Mouse (Mus musculus): ENCODE data around the gene Plekhg2.

Plekhg2 gene

DNA sequence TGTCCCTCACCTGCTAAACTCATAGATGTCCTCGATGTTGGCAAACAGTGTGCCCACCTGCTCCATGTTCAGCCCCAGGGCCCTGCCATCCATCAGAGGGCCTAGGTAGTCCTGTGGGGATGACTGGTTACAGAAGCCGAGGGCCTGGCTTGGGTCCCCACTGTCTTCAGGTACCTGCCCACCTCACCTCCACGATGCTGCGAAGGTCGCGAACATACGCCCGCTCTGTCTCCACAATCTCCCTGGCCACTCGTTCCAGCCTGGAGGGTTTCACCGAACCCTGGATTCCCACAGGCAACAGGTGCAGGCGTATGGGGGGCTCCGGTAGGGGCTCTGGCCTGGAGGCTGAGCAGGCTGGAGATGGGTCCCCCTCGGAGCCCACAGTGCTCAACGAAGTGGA lies 2.3 kb downstream of the Plekhg2 start:
- no peak for ATAC-seq (ENCODE audit: insufficient number of reproducible peaks, low FRiP score, low TSS enrichment)

DNA sequence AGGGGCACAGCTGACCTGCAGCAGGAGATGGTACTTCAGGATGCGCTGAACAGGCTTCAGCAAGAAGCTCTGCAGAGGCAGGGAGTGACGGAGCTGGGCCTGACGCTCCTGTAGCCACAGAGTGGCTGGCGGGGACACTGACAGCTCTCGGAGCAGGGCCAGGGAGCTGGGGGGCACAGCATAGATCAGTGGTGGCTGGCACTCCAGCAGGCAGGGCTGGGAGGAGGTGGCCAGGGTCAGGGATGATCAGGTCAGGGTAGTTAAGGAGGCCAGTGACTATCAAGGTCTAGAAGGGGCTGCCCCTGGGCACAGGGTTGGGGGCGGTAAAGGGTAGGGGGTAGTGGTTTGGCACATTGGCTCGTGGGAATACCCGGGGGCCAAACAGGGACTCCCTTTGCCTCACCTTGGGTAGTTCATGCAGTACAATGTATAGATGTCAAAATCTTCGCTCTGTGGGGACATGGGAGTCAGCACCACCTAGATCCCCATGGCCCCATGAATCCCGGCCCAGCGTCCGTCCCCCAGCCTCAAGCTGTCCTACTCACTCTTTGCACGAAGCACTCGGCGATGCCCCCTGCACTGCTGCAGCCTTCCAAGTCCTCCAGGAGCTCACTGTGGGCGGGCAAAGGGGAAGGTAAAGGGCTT lies 4.0 kb downstream of the Plekhg2 start:
- no peak for ATAC-seq (ENCODE audit: insufficient number of reproducible peaks, low FRiP score, low TSS enrichment)

DNA sequence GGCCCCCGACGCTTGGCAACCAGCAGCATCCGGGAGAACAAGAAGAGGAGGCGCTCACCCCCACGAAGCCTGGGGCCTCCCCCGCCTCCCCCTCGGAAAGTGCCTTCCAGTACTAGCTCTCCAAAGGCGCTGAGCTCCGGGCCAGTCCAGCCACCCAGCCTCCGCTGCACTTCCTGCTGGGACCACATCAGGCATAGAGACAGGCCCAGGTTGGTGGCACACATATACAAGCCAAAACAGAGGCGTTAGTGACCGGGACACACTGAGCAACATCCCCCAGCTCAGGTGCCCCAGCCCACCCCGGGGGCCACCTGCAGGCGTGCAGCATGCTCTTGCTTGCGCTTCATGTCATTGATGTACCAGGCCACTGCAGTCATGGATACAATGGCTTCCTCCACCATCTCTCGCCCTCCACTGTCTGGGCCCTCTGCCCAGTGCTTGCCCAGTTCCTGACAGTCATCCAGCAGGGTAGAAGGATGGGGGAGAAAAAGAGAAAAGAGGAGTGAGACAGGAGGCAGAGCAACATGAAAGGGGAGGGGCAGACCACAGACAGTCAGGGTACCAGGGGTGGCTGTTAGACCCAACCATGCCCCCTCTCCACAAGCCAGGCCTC lies 4.6 kb downstream of the Plekhg2 start:
- ATAC-seq (ENCODE audit: insufficient number of reproducible peaks, low FRiP score, low TSS enrichment), result no peak

DNA sequence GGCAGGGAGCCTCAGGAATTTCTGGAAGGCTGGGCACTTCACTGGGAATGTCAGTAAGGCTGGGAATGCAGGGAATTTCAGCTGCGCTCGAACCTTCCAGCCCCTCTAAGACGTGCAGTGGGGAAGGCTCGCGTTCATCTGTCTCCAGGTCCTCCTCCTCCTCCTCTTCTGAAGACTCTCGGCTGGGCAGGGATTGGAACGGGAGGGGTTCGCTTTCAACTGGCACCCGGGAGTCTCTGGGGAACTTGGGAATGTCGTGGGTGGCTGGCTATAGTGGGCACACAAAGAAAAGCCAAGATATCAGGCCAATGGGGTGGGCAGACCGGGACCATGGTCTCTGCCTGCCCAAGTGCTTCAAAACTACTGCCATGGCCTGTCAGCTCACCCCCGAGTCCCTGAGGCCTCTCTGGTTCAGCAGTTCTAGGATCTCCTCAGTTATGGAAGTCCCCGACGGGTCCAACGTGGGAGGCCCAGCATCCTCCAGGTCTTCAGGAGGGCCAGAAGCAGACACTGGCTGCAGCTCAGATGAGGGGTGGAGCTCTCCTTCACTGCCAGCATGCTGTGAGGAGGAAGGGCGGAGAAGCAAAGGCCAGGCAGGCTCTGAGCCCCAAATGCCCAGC lies 9.8 kb downstream of the Plekhg2 start:
- no peak for ATAC-seq (ENCODE audit: insufficient number of reproducible peaks, low FRiP score, low TSS enrichment)

DNA sequence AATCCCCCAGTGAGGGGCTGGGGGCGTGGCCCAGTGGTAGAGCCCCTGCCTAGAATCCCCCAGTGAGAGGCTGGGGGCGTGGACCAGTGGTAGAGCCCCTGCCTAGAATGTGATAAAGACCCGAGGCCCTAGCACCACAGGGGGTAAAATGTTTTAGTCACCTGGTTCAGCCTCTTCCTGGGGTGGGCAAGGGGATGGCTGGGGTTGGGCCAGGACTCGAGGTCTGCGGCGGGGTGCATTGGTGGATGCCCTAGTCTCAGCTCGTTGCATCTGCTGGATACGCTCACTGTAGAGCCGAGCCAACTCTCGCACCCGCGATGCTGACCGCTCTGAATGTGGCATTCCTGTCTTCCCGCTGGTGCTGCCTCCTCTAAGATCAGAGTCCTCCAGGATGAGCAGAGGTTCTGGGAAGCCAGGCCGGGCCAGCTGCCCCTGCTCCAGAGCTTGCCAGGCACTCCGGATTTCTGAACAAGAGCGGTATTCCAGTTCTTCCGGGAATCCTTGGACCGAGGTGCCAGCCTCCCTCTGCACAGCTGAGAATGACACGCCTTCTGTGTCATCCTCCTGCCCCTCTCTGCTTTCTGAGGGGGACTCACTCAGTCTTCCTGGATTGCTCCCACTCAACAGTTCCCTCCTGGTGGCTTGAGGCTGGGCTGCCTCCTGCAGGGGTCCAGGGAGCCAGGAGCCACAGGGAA lies 10.6 kb downstream of the Plekhg2 start:
- ATAC-seq (ENCODE audit: insufficient number of reproducible peaks, low FRiP score, low TSS enrichment), result no peak

DNA sequence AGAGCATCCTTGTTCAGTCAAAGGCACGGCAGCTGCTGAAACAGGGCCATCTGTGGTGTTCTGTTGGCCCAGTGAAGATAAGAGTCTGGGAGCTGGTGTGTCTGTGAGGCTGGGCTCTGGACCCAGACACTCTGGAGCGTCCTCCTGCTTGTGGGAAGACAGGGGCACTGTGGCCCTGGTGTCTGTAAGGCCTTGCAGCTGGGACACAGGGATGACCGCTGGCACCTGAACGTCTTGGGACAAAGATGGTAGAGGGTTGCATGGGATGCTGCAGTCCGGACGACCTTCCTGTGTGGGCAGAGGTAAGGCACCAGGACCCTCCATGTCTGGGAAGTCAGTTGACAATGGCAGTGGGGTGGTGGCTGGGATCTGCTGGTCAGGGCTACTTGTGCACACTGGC lies 12.1 kb downstream of the Plekhg2 start:
- ATAC-seq (ENCODE audit: insufficient number of reproducible peaks, low FRiP score, low TSS enrichment), result no peak

DNA sequence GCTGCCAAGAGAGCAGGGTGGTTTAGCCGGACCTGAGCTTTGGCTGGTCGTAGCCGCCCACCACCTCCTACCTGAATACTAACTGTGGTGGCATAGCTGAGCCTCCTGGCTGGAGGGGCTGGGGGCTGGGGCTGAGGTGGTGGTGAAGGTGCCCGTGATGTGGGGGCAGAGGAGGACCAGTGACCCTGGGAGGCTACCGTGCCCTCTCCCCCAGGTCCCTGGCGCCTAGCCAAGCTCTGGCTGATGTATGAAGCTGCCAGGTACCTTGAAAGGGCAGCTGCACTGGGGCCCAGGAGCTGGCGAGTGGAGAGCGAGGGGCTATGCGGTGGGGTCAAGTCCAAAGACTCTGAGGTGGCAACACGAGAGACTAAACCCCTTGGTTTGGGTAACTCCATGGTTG lies 12.5 kb downstream of the Plekhg2 start:
- no peak for ATAC-seq (ENCODE audit: insufficient number of reproducible peaks, low FRiP score, low TSS enrichment)

DNA sequence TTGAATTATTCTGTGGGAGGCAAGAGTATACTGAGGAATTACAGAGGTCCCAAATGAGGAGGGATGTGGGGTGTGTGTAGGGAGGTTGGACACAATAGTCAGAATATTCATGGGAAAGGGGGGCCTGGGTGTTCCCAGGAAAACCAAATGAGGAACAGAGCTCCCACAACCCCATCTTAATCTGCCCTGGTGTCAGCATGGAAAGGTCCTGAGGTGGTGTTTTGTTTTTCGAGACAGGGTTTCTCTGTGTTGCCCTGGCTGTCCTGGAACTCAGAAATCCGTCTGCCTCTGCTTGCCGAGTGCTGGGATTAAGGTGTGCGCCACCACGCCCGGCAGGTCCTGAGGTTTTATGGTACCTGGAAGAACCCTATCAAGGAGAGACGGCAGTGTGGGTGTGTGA lies 14.0 kb downstream of the Plekhg2 start:
- ATAC-seq (ENCODE audit: insufficient number of reproducible peaks, low FRiP score, low TSS enrichment), result no peak

DNA sequence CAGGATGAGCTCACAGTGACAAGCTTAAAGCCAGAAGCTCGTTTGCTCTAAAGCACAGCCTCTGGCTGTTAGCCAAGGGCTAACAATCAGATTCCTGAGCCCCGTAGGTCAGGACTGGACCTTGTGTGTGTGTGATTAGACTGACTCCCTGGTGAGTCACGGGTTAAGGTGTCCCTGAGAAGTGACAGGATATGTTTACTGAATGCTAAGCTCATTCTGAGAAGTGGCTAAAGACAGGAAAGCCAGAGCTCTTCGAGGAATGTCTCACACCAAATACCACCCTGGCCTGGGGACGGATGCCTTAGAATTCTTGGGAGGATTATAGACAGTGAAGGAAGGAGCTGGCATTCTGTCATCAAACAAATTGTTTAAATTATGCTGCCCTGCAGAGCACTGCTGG lies 14.4 kb downstream of the Plekhg2 start:
- no peak for ATAC-seq (ENCODE audit: insufficient number of reproducible peaks, low FRiP score, low TSS enrichment)

DNA sequence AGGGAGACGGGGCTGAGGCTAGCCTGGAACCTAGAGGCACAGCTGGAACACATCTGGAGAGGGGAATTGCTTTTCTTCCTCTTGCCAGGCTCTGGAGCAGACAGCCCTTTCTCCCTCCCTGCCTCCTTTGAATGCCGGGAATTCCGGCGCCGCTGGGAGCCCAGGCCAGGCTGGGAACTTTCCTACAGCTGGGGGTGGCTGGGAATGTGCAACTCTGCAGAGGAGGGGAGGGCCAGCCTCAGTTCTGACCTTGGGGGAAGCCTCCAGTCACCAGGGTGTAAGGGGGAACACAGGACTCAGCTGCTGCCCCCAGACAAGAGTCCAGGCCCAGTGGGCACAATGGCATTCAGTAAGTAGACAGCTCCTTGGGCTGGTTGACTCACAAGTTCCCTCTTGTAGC lies 15.4 kb downstream of the Plekhg2 start:
- no peak for ATAC-seq (ENCODE audit: insufficient number of reproducible peaks, low FRiP score, low TSS enrichment)

DNA sequence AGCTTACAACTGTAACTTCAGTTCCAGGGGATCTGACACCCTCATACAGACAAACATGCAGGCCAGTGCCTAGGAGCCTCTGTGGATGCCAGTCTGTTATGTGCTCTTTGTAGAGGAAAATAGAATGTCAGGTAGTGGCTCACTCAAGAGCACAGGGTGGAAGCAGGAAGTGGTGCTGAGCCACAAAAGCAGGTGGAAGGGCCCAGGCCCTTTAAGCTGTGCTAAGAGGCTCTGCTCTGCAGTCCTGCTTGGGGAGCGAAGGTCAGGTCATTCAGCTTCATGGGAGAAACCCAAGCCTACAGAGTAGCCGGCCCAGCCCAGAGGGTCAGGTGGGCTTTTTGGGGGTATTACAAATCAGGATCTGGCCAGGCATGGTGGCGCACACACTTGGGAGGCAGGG lies 17.2 kb downstream of the Plekhg2 start:
- no peak for ATAC-seq (ENCODE audit: insufficient number of reproducible peaks, low FRiP score, low TSS enrichment)

DNA sequence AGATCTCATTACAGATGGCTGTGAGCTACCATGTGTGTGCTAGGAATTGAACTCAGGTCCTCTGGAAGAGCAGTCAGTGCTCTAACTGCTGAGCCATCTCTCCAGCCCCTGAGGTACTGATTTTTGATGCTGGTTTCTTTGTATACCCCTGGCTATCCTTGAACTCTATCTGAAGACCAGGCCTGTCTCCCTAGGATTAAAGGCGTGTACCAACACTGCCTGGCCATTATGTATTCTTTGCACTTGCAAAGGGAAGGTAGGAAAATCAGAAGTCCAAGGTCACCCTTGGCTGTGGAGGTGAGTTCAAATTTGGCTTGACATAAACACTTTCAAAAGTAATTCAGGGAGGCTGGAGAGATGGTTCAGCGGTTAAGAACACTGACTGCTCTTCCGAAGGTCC lies 17.8 kb downstream of the Plekhg2 start:
- ATAC-seq (ENCODE audit: insufficient number of reproducible peaks, low FRiP score, low TSS enrichment), result no peak

DNA sequence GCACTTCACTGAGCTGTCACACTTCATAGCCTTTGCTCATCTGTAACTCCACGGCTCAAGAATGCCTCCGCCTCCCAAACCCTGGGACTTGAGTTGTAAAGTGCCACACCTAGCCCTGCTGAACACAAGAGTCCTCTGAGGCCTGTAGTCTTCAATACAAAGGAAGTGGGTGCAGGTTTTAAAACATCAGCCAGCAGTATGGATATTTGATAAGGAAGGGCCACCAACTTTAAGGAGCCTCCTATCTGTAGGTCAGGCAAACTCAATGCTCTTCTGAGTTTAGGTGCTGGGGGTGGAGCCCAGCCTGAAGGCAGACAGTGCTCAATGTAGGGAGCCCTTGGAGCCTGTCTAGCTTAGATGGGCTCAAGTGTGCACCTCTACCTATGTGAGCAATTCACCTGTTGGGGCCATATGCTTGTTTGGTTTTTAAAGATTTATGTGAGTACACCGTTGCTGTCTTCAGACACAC lies 18.3 kb downstream of the Plekhg2 start:
- no peak for ATAC-seq (ENCODE audit: insufficient number of reproducible peaks, low FRiP score, low TSS enrichment)

DNA sequence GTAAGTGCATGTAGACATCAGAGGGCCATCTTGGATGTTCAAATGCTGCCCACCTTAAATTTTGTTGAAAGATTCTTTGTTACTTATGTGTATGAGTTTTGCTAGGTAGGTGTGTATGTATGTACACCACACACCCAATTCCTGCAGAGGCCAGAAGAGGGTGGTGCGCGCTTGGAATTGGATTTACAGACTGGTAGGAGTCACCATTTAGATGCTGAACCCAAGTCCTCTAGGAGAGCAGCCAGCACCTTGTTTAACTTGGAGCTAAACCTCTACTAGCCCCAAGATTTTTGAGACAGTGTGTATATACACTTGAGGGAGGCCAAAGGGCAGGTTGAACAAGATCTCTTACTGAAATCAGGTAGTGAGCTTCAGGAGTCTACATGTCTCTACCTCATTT lies 19.1 kb downstream of the Plekhg2 start:
- ATAC-seq (ENCODE audit: insufficient number of reproducible peaks, low FRiP score, low TSS enrichment), result no peak

DNA sequence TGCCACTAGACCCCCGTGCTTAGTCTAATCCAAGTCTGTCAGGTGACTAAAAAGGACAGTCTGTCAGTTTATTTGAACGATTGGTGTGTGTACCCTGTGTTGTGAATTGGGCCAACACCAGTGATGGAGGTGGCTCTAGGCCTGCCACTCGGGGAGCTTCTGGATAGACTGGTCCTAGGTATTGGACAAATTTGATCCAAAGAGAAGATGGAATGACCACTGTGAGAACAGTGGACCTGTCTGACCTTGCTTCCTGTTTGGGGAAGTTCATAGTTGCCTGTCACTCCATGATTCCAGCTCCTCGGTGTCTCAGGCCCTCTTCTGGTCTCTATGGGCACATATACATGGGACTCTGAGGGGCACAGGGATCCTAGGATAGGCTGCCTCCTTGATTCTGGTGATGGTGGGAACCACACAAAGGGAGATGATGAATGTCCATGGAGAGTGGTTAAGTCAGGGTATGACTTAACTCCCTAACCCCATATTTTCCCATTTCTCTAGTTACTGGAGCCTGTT lies 20.7 kb downstream of the Plekhg2 start:
- no peak for ATAC-seq (ENCODE audit: insufficient number of reproducible peaks, low FRiP score, low TSS enrichment)

DNA sequence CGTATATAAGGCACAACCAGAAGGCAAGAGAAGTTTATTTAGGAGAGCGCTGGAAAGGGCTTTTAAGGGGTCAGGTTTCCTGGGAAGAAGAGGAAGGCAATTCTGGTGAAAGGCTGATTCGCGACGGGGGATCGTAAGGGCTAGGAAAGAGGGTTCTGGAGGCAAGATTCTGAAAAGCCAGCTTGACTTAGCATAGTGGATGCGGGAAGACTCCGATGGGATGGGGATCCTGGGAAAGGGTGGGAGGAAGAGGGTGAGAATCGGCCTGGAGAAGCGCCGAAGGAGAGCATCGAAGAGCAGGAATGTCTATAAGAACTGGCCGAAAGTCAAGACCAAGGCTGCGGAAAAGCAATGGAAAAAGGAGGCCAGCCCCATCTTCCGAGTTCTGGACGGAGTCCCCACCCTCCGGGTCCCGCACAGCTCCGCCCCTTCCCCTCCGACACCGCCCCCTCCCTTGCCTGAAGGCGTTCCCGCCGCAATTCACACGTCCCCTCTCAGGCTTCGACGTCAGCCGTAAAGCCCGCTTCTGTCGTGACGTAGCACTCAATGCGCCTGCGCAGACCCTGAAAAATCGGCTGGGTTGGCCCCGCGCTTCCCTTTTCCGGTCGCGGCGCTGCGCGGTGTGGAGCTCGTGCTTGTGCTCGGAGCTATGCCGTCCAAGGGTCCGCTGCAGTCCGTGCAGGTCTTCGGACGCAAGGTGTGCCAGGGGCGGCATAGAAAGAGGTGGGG lies 22.1 kb downstream of the Plekhg2 start, which contains the start of gene Rps16:
TSS of gene Rps16 (plus strand) at position 498 of the 729 bp plus-strand sequence.
- ATAC-seq (ENCODE audit: insufficient number of reproducible peaks, low FRiP score, low TSS enrichment), result peak; percentile 82

DNA sequence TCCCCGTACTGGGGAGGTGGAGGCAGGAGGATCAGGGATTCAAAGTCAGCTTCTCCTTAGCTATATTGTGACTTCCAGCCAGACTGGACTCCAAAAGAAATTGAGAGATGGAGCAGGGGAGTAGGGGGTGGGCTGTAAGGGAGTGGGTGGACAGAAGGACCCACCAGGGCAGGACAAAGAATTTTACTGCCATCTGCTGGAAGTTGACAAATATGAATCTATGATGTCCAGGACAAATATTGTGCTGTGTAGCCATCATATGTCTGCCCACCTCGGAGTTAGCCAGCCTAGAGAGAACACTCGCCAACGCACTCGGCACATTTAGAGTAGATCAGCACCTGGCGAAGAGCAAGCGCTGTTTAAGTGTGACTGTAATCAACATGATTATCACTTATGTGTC lies 23.8 kb downstream of the Plekhg2 start:
- ATAC-seq (ENCODE audit: insufficient number of reproducible peaks, low FRiP score, low TSS enrichment), result no peak

DNA sequence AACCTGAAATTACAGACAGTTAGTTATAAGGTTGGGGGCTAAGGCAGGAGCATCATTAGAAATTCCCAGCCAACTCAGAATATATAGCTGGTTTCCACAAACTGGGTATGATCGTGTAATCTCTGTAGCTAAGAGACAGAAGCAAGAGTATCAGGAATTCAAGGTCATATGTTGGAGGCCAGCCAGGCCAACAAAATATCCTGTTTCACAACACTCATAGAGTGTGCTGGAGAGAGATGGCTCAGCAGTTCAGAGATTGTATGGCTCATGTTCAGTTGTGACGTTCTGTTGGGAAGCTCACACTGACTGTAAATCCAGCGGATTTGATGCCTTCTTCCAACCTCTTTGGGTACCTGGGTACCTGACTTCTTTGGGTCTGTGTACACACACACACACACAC lies 24.7 kb downstream of the Plekhg2 start:
- ATAC-seq (ENCODE audit: insufficient number of reproducible peaks, low FRiP score, low TSS enrichment), result no peak

DNA sequence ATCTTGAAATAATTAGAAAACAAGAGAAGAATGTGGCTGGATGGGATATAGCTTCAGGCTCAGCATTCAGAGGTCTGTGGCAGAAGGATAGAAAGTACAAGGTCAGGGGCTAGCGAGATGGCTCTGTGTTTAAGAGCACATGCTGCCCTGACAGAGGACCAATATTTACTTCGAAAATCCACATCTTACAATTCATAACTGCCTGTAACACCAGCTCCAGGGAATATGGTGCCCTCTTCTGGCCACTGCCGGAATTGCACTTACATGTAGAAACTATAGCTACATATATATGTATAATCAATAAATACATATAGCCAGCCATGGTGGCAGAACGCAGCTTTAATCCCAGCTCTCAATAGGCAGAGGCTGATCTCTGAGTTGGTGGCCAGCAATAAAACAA lies 27.8 kb downstream of the Plekhg2 start:
- no peak for ATAC-seq (ENCODE audit: insufficient number of reproducible peaks, low FRiP score, low TSS enrichment)

DNA sequence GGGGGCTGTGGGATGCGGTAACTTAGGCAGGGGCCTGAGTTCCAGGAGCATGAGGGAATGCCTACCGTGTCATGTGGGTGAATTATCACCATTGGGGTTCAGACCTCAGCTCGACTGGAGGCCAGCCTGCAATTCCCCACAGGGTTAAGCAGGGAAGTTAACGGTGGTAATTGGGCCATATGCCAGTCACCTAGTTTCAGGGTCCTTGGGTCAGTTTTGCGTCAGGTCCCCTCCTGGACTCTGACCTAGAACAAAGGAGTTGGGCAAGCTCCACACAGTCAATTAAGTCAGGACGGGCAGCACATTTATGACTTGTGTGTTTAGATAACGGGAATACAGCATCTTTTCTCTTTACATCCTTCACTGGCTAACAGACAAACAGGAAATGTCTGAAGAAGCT lies 31.0 kb downstream of the Plekhg2 start:
- ATAC-seq (ENCODE audit: insufficient number of reproducible peaks, low FRiP score, low TSS enrichment), result no peak
